Mouse (Mus musculus) telencephalon, adult 2 months (tissue): ENCODE measurements at regions not wholly inside any gene's neighbourhood (a gene's known extent, or its start where the extent isn't known, plus 50 kb on each side); places are given as distances from the start of the nearest gene placed in this dataset.
A peak's percentile ranks its signal among the peaks of the same experiment; 100 is the strongest.

Experiments
- DNase-seq: peaks from one replicate; pipeline ENCODE4 v3.0.0-alpha.2; 2011; ENCODE audit warnings: low read depth, low spot score

DNA sequence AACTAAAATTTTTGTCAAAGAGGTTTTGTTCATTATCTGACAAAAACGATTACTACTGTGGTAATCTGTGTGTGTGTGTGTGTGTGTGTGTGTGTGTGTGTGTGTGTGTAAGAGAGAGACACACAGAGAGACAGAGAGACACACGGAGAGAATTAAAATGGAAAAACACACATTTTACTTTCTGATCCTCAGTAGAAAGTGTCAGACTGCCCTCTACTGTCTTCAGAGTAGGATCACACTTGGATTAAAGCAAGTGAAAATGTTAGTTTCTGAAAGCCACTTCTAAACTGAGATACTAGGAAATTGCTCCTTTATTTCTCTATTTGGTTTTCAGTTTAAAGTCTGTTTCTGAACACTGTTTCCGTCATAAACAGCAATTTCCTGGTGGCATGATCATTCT is 57.3 kb upstream of the Cylc1 start:
- DNase-seq, result peak; percentile 0
